Mouse (Mus musculus): Measurements from ENCODE around the gene Gcc1. TPM values are rescaled to one million over a fixed set of nuclear protein-coding genes. Genes with fewer than 3 reads are reported as not detected.

Gene Gcc1
- total and polyA plus RNA-seq, 3 experiments = 9.0 to 9.2 TPM; not detected in 1

DNA sequence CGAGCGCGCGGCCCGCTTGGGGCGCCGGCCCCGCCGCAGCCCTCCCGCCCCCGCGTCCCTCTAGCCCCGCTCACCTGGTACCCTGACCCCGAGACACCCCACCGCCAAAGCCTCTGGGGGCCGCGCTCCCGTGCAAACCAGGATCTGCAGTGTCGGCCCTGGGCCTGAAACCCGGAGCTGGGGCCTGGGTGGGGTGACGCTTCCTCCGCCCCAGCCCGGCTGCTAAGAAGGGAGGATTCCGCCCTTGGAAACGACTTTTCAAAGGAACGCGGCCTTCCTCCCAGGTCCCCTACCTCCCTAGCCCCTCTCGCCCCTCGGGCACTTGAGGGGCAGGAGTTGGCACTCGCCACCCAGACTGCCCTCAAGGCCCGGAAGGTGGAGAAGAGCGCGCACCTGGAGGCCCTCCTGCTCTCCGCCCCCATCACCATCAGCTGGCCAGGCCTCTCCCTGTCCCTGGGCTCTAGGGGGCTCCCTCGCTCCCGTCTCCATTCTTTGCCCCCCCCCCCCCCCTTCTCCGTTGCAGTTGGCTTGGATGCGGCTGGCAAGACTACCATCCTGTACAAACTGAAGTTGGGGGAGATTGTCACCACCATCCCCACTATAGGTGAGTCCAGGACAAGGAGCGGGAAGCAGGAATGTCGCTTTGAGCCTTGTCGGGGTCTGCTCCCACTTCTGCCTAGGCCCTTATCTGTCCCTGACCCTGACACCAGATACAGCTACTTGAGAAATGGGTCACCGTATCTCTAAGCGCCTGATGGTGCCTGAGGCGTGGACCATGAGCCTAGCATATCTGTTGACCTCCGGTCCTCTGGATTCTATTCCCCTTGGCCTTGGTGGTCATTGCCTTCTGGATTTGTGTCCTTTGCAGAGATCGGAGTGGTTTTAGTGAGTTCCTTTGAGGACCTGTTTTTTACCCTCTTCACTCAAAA lies 4.2 kb downstream of the Gcc1 start:
- Histone ChIP-seq H3K36me3 (ENCODE audit: control insufficient read depth in 1 of 2, insufficient read depth in 2 of 2, low read length in 2 of 2) (peaks cover 0 to 17% of the 10 kb centered on the region in 2 experiments; a peak in 2 of 4 replicates), H3K27ac (ENCODE audit: control insufficient read depth, low read depth, low read length) (no peak overlapping the region; the same call in 1 of the 2 replicates), H3K4me1 (ENCODE audit: control insufficient read depth in 1 of 2, insufficient read depth in 2 of 2, low read length in 2 of 2) (peaks cover 2 to 32% of the 10 kb centered on the region in 2 experiments), H3K79me2 (ENCODE audit: control insufficient read depth, insufficient read depth, low read length, poor library complexity) (peaks cover 13% of the 10 kb centered on the region), H3K27me3 (ENCODE audit: control insufficient read depth in 1 of 2, insufficient read depth in 2 of 2, low read length in 2 of 2) (no peaks in the 10 kb centered on the region), H3K4me3 (ENCODE audit: control insufficient read depth in 1 of 2, insufficient read depth in 1 of 2, low read depth in 2 of 2, low read length in 2 of 2) (peak overlapping the region; percentile 90 to 98), H3K9ac (ENCODE audit: control insufficient read depth, low read depth, low read length, poor library complexity, severe bottlenecking) (peak overlapping the region; percentile 94), H3K9me3 (replicated peaks; ENCODE audit: insufficient read depth, low read length) (no peaks in the 10 kb centered on the region)
- TF ChIP-seq POLR2AphosphoS5 (IDR thresholded peaks at IDR 0.05; ENCODE audit: borderline replicate concordance, low read depth, low read length) (no peak), POLR2A (IDR thresholded peaks at IDR 0.05; ENCODE audit: control insufficient read depth in 1 of 2, insufficient read depth in 1 of 2, low read depth in 1 of 2, low read length in 2 of 2, poor library complexity in 1 of 2) (peak in 1 of 2 experiments; percentile 41; a peak in 1 of 4 replicates), CTCF (IDR thresholded peaks at IDR 0.05 in 2 of 3, conservative IDR thresholded peaks at IDR 0.05 in 1 of 3; ENCODE audit: control insufficient read depth in 1 of 3, insufficient read depth in 1 of 3, low read depth in 2 of 3, low read length in 3 of 3, poor library complexity in 1 of 3, severe bottlenecking in 1 of 3) (peak in 2 of 3 experiments; percentile 41 to 58; a peak in 4 of 6 replicates), POLR2AphosphoS2 (IDR thresholded peaks at IDR 0.05; ENCODE audit: low read length) (no peak), JUND (IDR thresholded peaks at IDR 0.05; ENCODE audit: low read depth, low read length) (no peak), TCF12 (IDR thresholded peaks at IDR 0.05; ENCODE audit: low read depth, low read length) (peak; percentile 48; the same call in 1 of the 2 replicates), UBTF (IDR thresholded peaks at IDR 0.05; ENCODE audit: borderline replicate concordance, insufficient read depth, low read depth, low read length) (no peak), SMC3 (IDR thresholded peaks at IDR 0.05; ENCODE audit: low read depth, low read length) (peak; percentile 13; the same call in 1 of the 2 replicates), HCFC1 (IDR thresholded peaks at IDR 0.05; ENCODE audit: low read depth, low read length) (no peak), ZNF384 (IDR thresholded peaks at IDR 0.05; ENCODE audit: low read depth, low read length) (no peak), CHD1 (IDR thresholded peaks at IDR 0.05; ENCODE audit: low read depth, low read length) (no peak), EP300 (IDR thresholded peaks at IDR 0.05; ENCODE audit: low read depth in 1 of 2, low read length in 2 of 2) (peak; percentile 26 to 44; a peak in 2 of 4 replicates), ZMIZ1 (IDR thresholded peaks at IDR 0.05; ENCODE audit: low read depth, low read length) (no peak), USF2 (IDR thresholded peaks at IDR 0.05; ENCODE audit: borderline replicate concordance in 1 of 2, insufficient read depth in 1 of 2, low read depth in 1 of 2, low read length in 2 of 2) (no peak), GATA1 (IDR thresholded peaks at IDR 0.05; ENCODE audit: low read depth, low read length) (peak; percentile 68), TAL1 (IDR thresholded peaks at IDR 0.05; ENCODE audit: low read length) (peak; percentile 71), SIN3A (IDR thresholded peaks at IDR 0.05; ENCODE audit: low read length) (peak; percentile 52), MAZ (IDR thresholded peaks at IDR 0.05; ENCODE audit: low read depth, low read length) (peak; percentile 40; the same call in 1 of the 2 replicates)
- DNase-seq (ENCODE audit: low read depth, low spot score) = peak; percentile 66

Measured in MEL (cell line).